Mouse (Mus musculus) stomach, embryonic 15.5 days (tissue): Measurements from ENCODE around the gene Col18a1. TPM values are rescaled to one million over a fixed set of nuclear protein-coding genes. Genes with fewer than 3 reads are reported as not detected.
A peak's percentile ranks its signal among the peaks of the same experiment; 100 is the strongest.

Experiments
- ATAC-seq: fragments of 200-750 bp; cut with Nextera tagmentation; 2 replicates; pipeline ENCODE4 v1.8.0; 2017; ENCODE audit warnings: low read depth, moderate number of reproducible peaks, moderate TSS enrichment; ENCODE audit not compliant: insufficient read depth, low FRiP score
- H3K27ac ChIP-seq: fragments of 300-500 bp; sonication (generic); 2 replicates; pipeline ENCODE4 v1.5.1; 2015; ENCODE audit warnings: mild to moderate bottlenecking, inconsistent platforms
- H3K27me3 ChIP-seq: fragments of 300-500 bp; sonication (generic); replicated peaks from 2 replicates; pipeline ENCODE4 v1.6.1; 2015; ENCODE audit warnings: inconsistent platforms
- H3K36me3 ChIP-seq: fragments of 300-500 bp; sonication (generic); 2 replicates; pipeline ENCODE4 v1.6.1; 2015; ENCODE audit warnings: inconsistent platforms
- H3K4me1 ChIP-seq: fragments of 300-500 bp; sonication (generic); 2 replicates; pipeline ENCODE4 v1.6.1; 2015; ENCODE audit warnings: inconsistent platforms
- H3K4me2 ChIP-seq: fragments of 300-500 bp; sonication (generic); 2 replicates; pipeline ENCODE4 v1.6.1; 2015; ENCODE audit warnings: mild to moderate bottlenecking, inconsistent platforms
- H3K4me3 ChIP-seq: fragments of 300-500 bp; sonication (generic); replicated peaks from 2 replicates; pipeline ENCODE4 v1.5.1; 2015; ENCODE audit warnings: inconsistent platforms
- H3K9ac ChIP-seq: fragments of 300-500 bp; sonication (generic); 2 replicates; pipeline ENCODE4 v1.6.1; 2015; ENCODE audit warnings: inconsistent platforms
- H3K9me3 ChIP-seq: fragments of 300-500 bp; sonication (generic); 2 replicates; pipeline ENCODE4 v1.6.1; 2016; ENCODE audit warnings: inconsistent platforms
- WGBS: fragments of 180-500 bp; shearing (Covaris S2); methylation state at CpG from one replicate; pipeline ENCODE4 v1.1.7; 2015; 5-methylcytosine and 5-hydroxymethylcytosine counted together
- polyA plus RNA-seq: library from polyadenylated mRNA; unstranded; fragments of >200 nt; fragmentation: Nextera tagmentation; extraction: Ambion mirVana; gene quantifications from 2 replicates; pipeline ENCODE4 v1.2.1, GENCODE M21; 2015

Col18a1 gene
- polyA plus RNA-seq, 1 experiment from 2014 or later, result 70.3 TPM

DNA sequence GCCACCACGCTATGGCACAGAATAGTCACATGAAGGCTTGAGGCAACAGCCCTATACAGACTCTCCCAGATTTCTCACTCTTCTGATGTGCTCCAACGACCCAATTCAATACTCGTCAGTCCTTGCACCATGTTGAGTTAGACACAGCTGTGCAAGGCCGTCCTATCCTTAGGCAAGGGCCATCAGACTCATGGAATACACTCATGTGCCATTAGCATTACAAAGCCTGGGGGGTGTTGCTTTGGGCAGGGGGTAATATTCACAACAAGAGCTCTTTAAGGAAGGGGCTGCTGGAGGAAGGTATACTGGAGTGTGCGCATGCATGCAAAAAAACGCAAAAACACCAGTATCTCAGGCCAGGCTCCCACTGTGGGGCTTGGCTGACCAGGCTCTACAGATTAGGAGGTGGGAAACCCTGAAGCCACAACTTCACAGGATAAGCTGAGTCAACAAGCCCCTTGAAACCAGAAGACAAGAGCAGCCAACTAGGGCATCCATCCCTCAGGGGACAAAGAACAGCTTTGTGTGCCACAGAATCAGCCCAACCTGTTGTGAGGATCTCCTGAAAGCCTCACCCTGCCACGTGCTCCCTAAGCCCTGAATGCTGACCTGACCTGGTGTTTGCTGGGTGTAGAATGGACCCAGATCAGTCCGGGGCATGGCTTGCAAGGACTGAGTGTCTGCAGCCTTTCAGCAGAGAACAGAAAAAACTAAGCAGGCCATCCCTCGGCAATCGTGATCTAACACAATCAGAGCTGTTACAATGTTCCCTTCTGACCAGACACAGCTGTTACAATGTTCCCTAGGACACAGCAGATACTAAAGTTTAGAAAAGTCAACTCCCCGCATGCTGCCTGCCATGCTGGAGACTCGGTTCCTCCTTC is 69.1 kb downstream of the Col18a1 start:
- Histone ChIP-seq H3K9ac (no peak overlapping the region), H3K4me1 (peaks cover 11% of the 10 kb centered on the region)
- ATAC-seq, result no peak

DNA sequence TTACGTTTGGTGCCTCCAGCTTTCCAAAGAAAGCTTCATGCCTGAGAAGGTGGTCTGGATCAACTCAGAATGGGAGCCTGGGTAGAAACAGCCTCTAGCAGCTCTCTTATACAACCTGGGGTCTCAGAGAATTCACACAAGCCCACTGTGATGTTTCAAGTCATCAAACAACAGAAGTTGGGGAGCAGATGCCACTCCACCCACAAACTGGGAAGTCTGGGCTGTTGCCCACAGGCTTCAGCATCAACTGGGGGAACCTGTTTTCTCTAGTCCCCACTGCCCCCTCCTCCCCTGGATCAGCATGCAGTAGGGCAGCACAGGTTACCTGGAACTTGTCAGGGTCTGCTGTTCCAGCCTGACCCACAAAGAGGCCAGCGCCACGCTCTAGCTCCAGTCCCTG is 70.7 kb downstream of the Col18a1 start:
- no peak overlapping the region for H3K4me2 ChIP-seq
- H3K36me3 ChIP-seq, result no peaks in the 10 kb centered on the region
- H3K4me3 ChIP-seq, result no peak overlapping the region
- H3K9me3 ChIP-seq, result peaks cover 6% of the 10 kb centered on the region; the same call in 1 of the 2 replicates
- H3K27me3 ChIP-seq, result no peaks in the 10 kb centered on the region
- no peak for ATAC-seq
- WGBS, result 90% methylated on average over 3 of the region's 3 CpGs
- no peak overlapping the region for H3K27ac ChIP-seq
- H3K4me1 ChIP-seq, result peaks cover 11% of the 10 kb centered on the region
- no peak overlapping the region for H3K9ac ChIP-seq

More for the DNA sequence above, 69.1 kb downstream of the Col18a1 start:
- 61% methylated on average over 12 of the region's 12 CpGs for WGBS
- no peak overlapping the region for H3K4me3 ChIP-seq
- H3K27ac ChIP-seq, result peak overlapping the region; percentile 62
- H3K4me2 ChIP-seq, result no peak overlapping the region
- H3K9me3 ChIP-seq, result peaks cover 6% of the 10 kb centered on the region; the same call in 1 of the 2 replicates
- H3K36me3 ChIP-seq, result no peaks in the 10 kb centered on the region
- no peaks in the 10 kb centered on the region for H3K27me3 ChIP-seq

DNA sequence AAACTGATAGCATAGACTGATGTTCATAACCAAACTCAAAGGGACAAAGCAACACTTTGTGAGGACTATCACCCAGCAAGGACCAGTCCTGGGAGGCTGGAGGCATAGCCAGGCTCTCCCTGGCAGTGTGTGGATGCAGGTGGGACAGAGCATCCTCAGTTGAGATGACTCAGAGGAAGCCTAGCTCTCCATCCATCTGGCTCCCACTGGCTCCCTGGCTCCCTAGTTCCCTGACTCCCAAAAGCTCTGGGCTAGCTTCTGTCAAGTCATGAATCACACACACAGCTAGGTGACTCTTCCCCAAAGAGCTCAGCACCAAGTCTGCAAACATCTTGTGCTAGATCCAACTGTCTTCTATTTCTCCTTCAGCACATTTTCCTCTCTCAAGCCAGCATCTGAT is 72.5 kb downstream of the Col18a1 start:
- Histone ChIP-seq H3K4me3 (no peak overlapping the region), H3K9ac (no peak overlapping the region), H3K27me3 (no peaks in the 10 kb centered on the region), H3K4me2 (no peak overlapping the region), H3K4me1 (peaks cover 22% of the 10 kb centered on the region), H3K9me3 (peaks cover 6% of the 10 kb centered on the region; the same call in 1 of the 2 replicates), H3K36me3 (no peaks in the 10 kb centered on the region), H3K27ac (no peak overlapping the region)
- ATAC-seq, result no peak

GRCm38 (mm10) chr10:77091538-77092097 is 74.7 kb downstream of the Col18a1 start:
- WGBS, result 71% methylated on average over 4 of the region's 4 CpGs
- Histone ChIP-seq H3K27ac (no peak overlapping the region), H3K9me3 (peaks cover 6% of the 10 kb centered on the region; the same call in 1 of the 2 replicates), H3K9ac (no peak overlapping the region), H3K4me2 (no peak overlapping the region), H3K4me1 (peaks cover 11% of the 10 kb centered on the region; the same call in 1 of the 2 replicates), H3K4me3 (no peak overlapping the region), H3K27me3 (no peaks in the 10 kb centered on the region), H3K36me3 (no peaks in the 10 kb centered on the region)
- ATAC-seq, result peak; percentile 33; the same call in 1 of the 2 replicates

DNA sequence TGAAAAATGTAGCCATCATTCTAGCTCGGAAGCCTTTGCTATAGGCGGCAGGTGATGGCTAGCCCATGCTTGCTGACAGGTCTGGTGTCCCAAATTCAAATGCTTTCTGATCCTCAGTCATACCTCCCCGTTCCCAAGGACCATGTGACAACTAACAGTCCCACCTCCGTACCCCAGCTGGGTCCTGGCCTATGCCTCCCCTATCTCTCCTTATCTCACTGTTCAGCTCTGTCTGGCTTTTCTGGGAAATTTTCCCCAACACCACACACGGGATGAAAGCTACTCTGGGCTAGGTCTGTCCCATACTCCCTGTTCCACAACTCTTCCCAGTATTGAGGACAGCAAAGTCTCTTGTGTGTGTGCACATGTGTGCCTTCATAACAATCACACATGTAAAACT is 76.3 kb downstream of the Col18a1 start:
- peak overlapping the region; percentile 63; the same call in 1 of the 2 replicates for H3K27ac ChIP-seq
- no peak; the same call in 1 of the 2 replicates for ATAC-seq
- H3K36me3 ChIP-seq, result no peaks in the 10 kb centered on the region
- WGBS, result 58% methylated on average over 5 of the region's 5 CpGs
- H3K4me2 ChIP-seq, result no peak overlapping the region
- H3K27me3 ChIP-seq, result no peaks in the 10 kb centered on the region
- H3K9me3 ChIP-seq, result peaks cover 6% of the 10 kb centered on the region; the same call in 1 of the 2 replicates
- H3K4me3 ChIP-seq, result no peak overlapping the region
- peaks cover 11% of the 10 kb centered on the region; the same call in 1 of the 2 replicates for H3K4me1 ChIP-seq
- no peak overlapping the region for H3K9ac ChIP-seq

DNA sequence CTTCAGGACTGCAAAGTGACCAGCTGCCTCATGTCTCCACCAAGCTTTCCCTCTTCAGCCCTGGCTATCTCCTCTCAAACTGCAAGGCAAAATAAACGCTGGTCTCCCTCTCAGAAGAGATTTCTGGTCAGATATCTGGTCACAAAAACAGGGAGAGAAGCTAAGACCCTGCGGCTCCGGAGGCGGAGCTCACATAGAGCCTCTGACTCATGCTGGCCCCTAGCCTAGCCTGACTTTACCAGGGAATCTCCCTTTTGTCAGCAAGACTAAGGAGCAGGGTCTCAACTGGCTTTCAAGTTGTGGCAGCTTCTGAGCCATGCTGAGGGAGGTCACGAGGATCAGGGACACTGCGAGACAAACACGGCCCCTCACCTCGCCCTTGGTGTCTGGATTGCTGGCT is 77.0 kb downstream of the Col18a1 start:
- Histone ChIP-seq H3K27me3 (no peaks in the 10 kb centered on the region), H3K4me1 (peaks cover 11% of the 10 kb centered on the region; the same call in 1 of the 2 replicates), H3K9ac (no peak overlapping the region), H3K27ac (peak overlapping the region; percentile 63; the same call in 1 of the 2 replicates), H3K4me2 (peak overlapping the region; percentile 43), H3K9me3 (peaks cover 6% of the 10 kb centered on the region; the same call in 1 of the 2 replicates), H3K4me3 (no peak overlapping the region), H3K36me3 (no peaks in the 10 kb centered on the region)
- WGBS, result 49% methylated on average over 8 of the region's 8 CpGs
- peak; percentile 48; the same call in 1 of the 2 replicates for ATAC-seq

- peak; percentile 12; the same call in 1 of the 2 replicates for ATAC-seq
Measured at GRCm38 (mm10) chr10:77084568-77084967, 81.8 kb downstream of the Col18a1 start.

GRCm38 (mm10) chr10:77082921-77083320 is 83.4 kb downstream of the Col18a1 start:
- Histone ChIP-seq H3K4me1 (no peaks in the 10 kb centered on the region), H3K9ac (no peak overlapping the region), H3K4me3 (no peak overlapping the region), H3K4me2 (no peak overlapping the region), H3K27me3 (no peaks in the 10 kb centered on the region), H3K27ac (no peak overlapping the region), H3K36me3 (peaks cover 3% of the 10 kb centered on the region; the same call in 1 of the 2 replicates), H3K9me3 (no peaks in the 10 kb centered on the region)
- no peak for ATAC-seq
- 60% methylated on average over 5 of the region's 5 CpGs for WGBS

More at GRCm38 (mm10) chr10:77084568-77084967, 81.8 kb downstream of the Col18a1 start:
- WGBS, result 47% methylated on average over 1 of the region's 1 CpGs
- Histone ChIP-seq H3K4me1 (0 out of 2 replicates have a peak, but pooled peaks cover 2% of the 10 kb centered on the region), H3K27ac (no peak overlapping the region), H3K9me3 (no peaks in the 10 kb centered on the region), H3K36me3 (no peaks in the 10 kb centered on the region; the same call in 1 of the 2 replicates), H3K27me3 (no peaks in the 10 kb centered on the region), H3K4me2 (no peak overlapping the region), H3K9ac (no peak overlapping the region), H3K4me3 (no peak overlapping the region)

- no peak overlapping the region for H3K27ac ChIP-seq
- H3K9ac ChIP-seq, result no peak overlapping the region
- H3K4me1 ChIP-seq, result no peaks in the 10 kb centered on the region
Measured at GRCm38 (mm10) chr10:77082453-77082852, 83.9 kb downstream of the Col18a1 start.

GRCm38 (mm10) chr10:77078961-77079360 is 87.4 kb downstream of the Col18a1 start:
- Histone ChIP-seq H3K27me3 (no peaks in the 10 kb centered on the region), H3K27ac (no peak overlapping the region), H3K36me3 (peaks cover 7% of the 10 kb centered on the region), H3K9me3 (no peaks in the 10 kb centered on the region), H3K4me1 (no peaks in the 10 kb centered on the region), H3K4me2 (no peak overlapping the region), H3K4me3 (no peak overlapping the region), H3K9ac (no peak overlapping the region)
- WGBS, result 57% methylated on average over 8 of the region's 8 CpGs
- ATAC-seq, result no peak

More at GRCm38 (mm10) chr10:77082453-77082852, 83.9 kb downstream of the Col18a1 start:
- Histone ChIP-seq H3K36me3 (peaks cover 4% of the 10 kb centered on the region; the same call in 1 of the 2 replicates), H3K4me3 (no peak overlapping the region), H3K9me3 (no peaks in the 10 kb centered on the region), H3K27me3 (no peaks in the 10 kb centered on the region), H3K4me2 (no peak overlapping the region)
- no peak; the same call in 1 of the 2 replicates for ATAC-seq
- 9% methylated on average over 3 of the region's 3 CpGs for WGBS

DNA sequence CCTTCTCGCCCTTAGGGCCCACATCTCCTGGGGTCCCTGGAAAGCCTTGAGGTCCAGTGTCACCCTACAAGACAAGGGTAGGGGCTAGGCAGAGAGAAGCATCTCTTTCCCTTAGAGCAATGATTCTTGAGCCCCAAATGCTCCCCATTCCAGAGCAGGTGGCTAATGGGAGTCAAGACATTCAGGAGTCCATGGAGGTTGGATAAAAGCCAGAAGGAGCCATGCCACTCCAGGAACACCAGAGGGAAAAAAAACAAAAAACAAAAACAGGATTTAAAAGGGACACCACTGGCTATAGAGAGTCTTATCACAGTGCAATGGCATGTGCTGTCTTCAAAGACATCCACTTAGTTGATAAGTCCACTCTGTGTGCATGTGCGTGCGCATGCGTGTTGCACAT is 87.9 kb downstream of the Col18a1 start:
- no peak overlapping the region for H3K4me3 ChIP-seq
- no peaks in the 10 kb centered on the region for H3K27me3 ChIP-seq
- H3K9me3 ChIP-seq, result no peaks in the 10 kb centered on the region
- H3K4me1 ChIP-seq, result no peaks in the 10 kb centered on the region
- no peak overlapping the region for H3K4me2 ChIP-seq
- no peak overlapping the region for H3K27ac ChIP-seq
- peaks cover 7% of the 10 kb centered on the region for H3K36me3 ChIP-seq
- no peak for ATAC-seq
- no peak overlapping the region for H3K9ac ChIP-seq
- whole genome bisulfite sequencing, result 95% methylated on average over 4 of the region's 4 CpGs
